Mouse (Mus musculus): ENCODE results near the gene Noc4l. TPM values are rescaled to one million over a fixed set of nuclear protein-coding genes. Genes with fewer than 3 reads are reported as not detected.

Noc4l gene
- total RNA-seq, 4 experiments from 2014 or later: 20.0 to 31.3 (median 24.7) TPM

GRCm38 (mm10) chr5:110609425-110609824 lies 43.8 kb downstream of the Noc4l start:
- DNase-seq (ENCODE audit: low spot score in 2 of 2): no peak

GRCm38 (mm10) chr5:110608941-110609340 lies 44.3 kb downstream of the Noc4l start:
- DNase-seq (ENCODE audit: low spot score in 2 of 2): no peak

- no peak for DNase-seq (ENCODE audit: low spot score in 2 of 2)
Measured at GRCm38 (mm10) chr5:110608336-110608735, 44.9 kb downstream of the Noc4l start.

GRCm38 (mm10) chr5:110607767-110608166 lies 45.5 kb downstream of the Noc4l start:
- DNase-seq (ENCODE audit: low spot score in 2 of 2): no peak

- DNase-seq (ENCODE audit: low spot score in 2 of 2): no peak
Measured at GRCm38 (mm10) chr5:110605531-110606221, 47.5 kb downstream of the Noc4l start.

GRCm38 (mm10) chr5:110604311-110604710 lies 48.9 kb downstream of the Noc4l start:
- DNase-seq (ENCODE audit: low spot score in 2 of 2): no peak

- no peak for DNase-seq (ENCODE audit: low spot score in 2 of 2)
Measured at GRCm38 (mm10) chr5:110603016-110603685, 50.1 kb downstream of the Noc4l start.

Small RNA genes lying within 50 kb of the gene (microRNA-seq; reads per million reads assigned to microRNA genes)
- gene Mir7026: 2.4 to 2.9 reads per million in 2 experiments

Other genes starting within 250 kb of the Noc4l start
- 10 to 100 TPM; 60.3 to 72.8 (median 66.9) TPM for gene Fbrsl1, start 204.9 kb downstream of the Noc4l start, total RNA-seq (2022)
- 10 to 100 TPM; 61.9 to 87.7 (median 73.3) TPM for gene Galnt9, start 109.1 kb downstream of the Noc4l start, total RNA-seq (2022)
- gene Ddx51, start within 50 bp of the Noc4l start, total RNA-seq (2022): 10 to 100 TPM; 21.6 to 24.5 (median 22.8) TPM
- gene Ep400, start 117.3 kb upstream of the Noc4l start, total RNA-seq (2022): 100 to 1,000 TPM; 103 to 121 (median 118) TPM
- gene Pus1, start 127.2 kb upstream of the Noc4l start, total RNA-seq (2022): 10 to 100 TPM; 18.6 to 25.2 (median 19.7) TPM
- 10 to 100 TPM; 59.2 to 67.2 (median 66.3) TPM for gene Ulk1, start 156.7 kb upstream of the Noc4l start, total RNA-seq (2022)
- 10 to 100 TPM; 12.1 to 15.6 (median 13.6) TPM for gene Hscb, start 186.4 kb upstream of the Noc4l start, total RNA-seq (2022)
- 1 to 10 TPM; 1.3 to 1.9 (median 1.6) TPM for gene Chek2, start 186.6 kb upstream of the Noc4l start, total RNA-seq (2022)
- 10 to 100 TPM in 3 of 4 experiments, 1 to 10 TPM in 1; 9.6 to 13.2 (median 11.1) TPM for gene Ttc28, start 226.4 kb upstream of the Noc4l start, total RNA-seq (2022)

Data from left cerebral cortex, adult 8-10 months (tissue).